Mouse (Mus musculus): Measurements from ENCODE around the gene Cxcl12.

- TF ChIP-seq CTCF (IDR thresholded peaks at IDR 0.05; ENCODE audit: extremely low read depth, insufficient read length, insufficient replicate concordance, low read depth, low read length) (no peak), POLR2A (IDR thresholded peaks at IDR 0.05; ENCODE audit: low read depth, low read length) (no peak)
Observed at GRCm38 (mm10) chr6:117168321-117169011, at the start of gene Cxcl12.

All from small intestine, adult 2 months (tissue).